Comparison of ENCODE assay signal across 38 mouse cellular contexts in the genomic region with DNA sequence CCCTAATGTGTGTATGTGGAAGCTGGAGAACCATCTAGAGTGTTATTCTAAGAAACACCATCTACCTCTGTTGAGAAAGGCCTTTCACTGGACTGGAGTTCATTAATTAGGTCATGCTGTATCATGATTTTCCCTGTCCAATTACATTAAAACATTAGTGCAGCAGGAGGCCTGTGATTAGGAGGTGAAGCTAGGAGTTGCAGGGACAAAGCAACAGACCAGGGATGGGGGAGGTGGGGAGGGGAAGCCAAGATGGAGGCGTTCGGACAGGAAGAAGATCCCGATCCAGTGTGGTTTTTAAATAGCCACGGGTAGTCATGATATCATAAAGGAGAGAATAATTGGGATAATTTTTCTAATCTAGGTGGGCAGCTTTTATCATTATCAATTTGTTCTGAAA. TPM values are rescaled to one million over a fixed set of nuclear protein-coding genes. Genes with fewer than 3 reads are reported as not detected.
"Had no signal": no experiment of that assay in that cellular context is flagged by ENCODE, and none has a peak within 500 bp of the region (broad histone marks: within the 10 kb centered on the region; RNA-seq: fewer than 3 reads in every experiment).

No protein-coding gene starts in this region.

- H3K36me3 ChIP-seq: heart, embryonic 15.5 days; hindbrain, embryonic 10.5 days; hindbrain, embryonic 12.5 days; intestine, embryonic 15.5 days; kidney, embryonic 15.5 days; limb, embryonic 10.5 days; limb, embryonic 12.5 days; liver, embryonic 12.5 days had no signal

- H3K27me3 ChIP-seq: heart, embryonic 13.5 days; heart, embryonic 15.5 days; hindbrain, embryonic 12.5 days; intestine, embryonic 15.5 days; kidney, embryonic 15.5 days; limb, embryonic 12.5 days; liver, embryonic 12.5 days had no signal

- H3K27ac ChIP-seq: gastrocnemius, adult 2 months; heart, adult 2 months; heart, embryonic 13.5 days; heart, embryonic 15.5 days; hindbrain, embryonic 10.5 days; hindbrain, embryonic 12.5 days; hindbrain, embryonic 14.5 days; intestine, embryonic 15.5 days; kidney, embryonic 15.5 days; kidney, postnatal 0 days; layer of hippocampus, adult 2 months; left cerebral cortex, adult 2 months; limb, embryonic 10.5 days; limb, embryonic 12.5 days; liver, embryonic 12.5 days; liver, embryonic 14.5 days had no signal

- ATAC-seq: hindbrain, embryonic 16.5 days; inflammation-experienced regulatory T-cells, adult 6 months; intestine, embryonic 15.5 days; intestine, postnatal 0 days; liver, embryonic 12.5 days had no signal

- H3K9me3 ChIP-seq: heart, embryonic 13.5 days; heart, embryonic 15.5 days; hindbrain, embryonic 10.5 days; hindbrain, embryonic 12.5 days; intestine, embryonic 15.5 days; kidney, embryonic 15.5 days; limb, embryonic 10.5 days; limb, embryonic 12.5 days; liver, embryonic 12.5 days had no signal

- DNase-seq: gastrocnemius, adult 2 months; gastrocnemius, postnatal 10 days; gastrocnemius, postnatal 25 days; heart, adult 2 months; heart, postnatal 14 days; heart, postnatal 4 days; kidney, adult 2 months; kidney, adult 9 months; kidney, postnatal 14 days; kidney, postnatal 4 days; liver had no signal

- H3K4me3 ChIP-seq: gastrocnemius, adult 2 months; heart, adult 2 months; heart, embryonic 13.5 days; heart, embryonic 15.5 days; hindbrain, embryonic 10.5 days; hindbrain, embryonic 12.5 days; intestine, embryonic 15.5 days; kidney, embryonic 15.5 days; layer of hippocampus, adult 2 months; left cerebral cortex, adult 2 months; limb, embryonic 10.5 days; limb, embryonic 12.5 days; liver, embryonic 12.5 days had no signal

- H3K9ac ChIP-seq: heart, embryonic 13.5 days; heart, embryonic 15.5 days; hindbrain, embryonic 12.5 days; hindbrain, embryonic 14.5 days; intestine, embryonic 15.5 days; kidney, embryonic 15.5 days; limb, embryonic 12.5 days; liver, embryonic 12.5 days; liver, embryonic 14.5 days had no signal

- H3K4me2 ChIP-seq: heart, embryonic 11.5 days; heart, embryonic 13.5 days; heart, embryonic 15.5 days; hindbrain, embryonic 12.5 days; hindbrain, embryonic 14.5 days; intestine, embryonic 15.5 days; kidney, embryonic 15.5 days; limb, embryonic 12.5 days; liver, embryonic 12.5 days had no signal

- H3K4me1 ChIP-seq: hindbrain, embryonic 10.5 days; hindbrain, embryonic 12.5 days; intestine, embryonic 15.5 days; kidney, embryonic 15.5 days; limb, embryonic 10.5 days; limb, embryonic 12.5 days; liver, embryonic 12.5 days had no signal

RNA-seq across cellular contexts. Expression of gene 4930455H04Rik, which starts 51.1 kb away (rescaled TPM):
- total RNA-seq: gastrocnemius, postnatal 25 days; gastrocnemius, postnatal 4 days; granulocyte monocyte progenitor cell, adult 5-6 weeks; heart, adult 2 months; heart, postnatal 14 days; layer of hippocampus, adult 2 months; layer of hippocampus, postnatal 10 days; layer of hippocampus, postnatal 25 days; left cerebral cortex, adult 2 months; left cerebral cortex, postnatal 14 days; left cerebral cortex, postnatal 36 days had no signal
- polyA plus RNA-seq: frontal cortex, adult 2 months; heart, embryonic 11.5 days; heart, embryonic 13.5 days; heart, embryonic 15.5 days; heart, postnatal 0 days; hindbrain, embryonic 10.5 days; hindbrain, embryonic 12.5 days; hindbrain, embryonic 14.5 days; hindbrain, embryonic 16.5 days; inflammation-experienced regulatory T-cells, adult 6 months; intestine, embryonic 15.5 days; intestine, postnatal 0 days; kidney, adult 2 months; kidney, embryonic 15.5 days; kidney, postnatal 0 days; limb, embryonic 10.5 days; limb, embryonic 12.5 days; limb, embryonic 14.5 days; liver, embryonic 12.5 days; liver, embryonic 14.5 days had no signal

RNA-seq across cellular contexts. Expression of gene Palmd, which starts 51.8 kb away (rescaled TPM):
- total RNA-seq: granulocyte monocyte progenitor cell, adult 5-6 weeks had no signal
- polyA plus RNA-seq: inflammation-experienced regulatory T-cells, adult 6 months had no signal
